Mouse (Mus musculus): ENCODE results near the gene Mcpt9.
"Not testable (repeated sequence)": the region's sequence is repeated elsewhere in the genome, so short reads cannot be mapped to it uniquely, and the experiment has no call there.

Gene Mcpt9

DNA sequence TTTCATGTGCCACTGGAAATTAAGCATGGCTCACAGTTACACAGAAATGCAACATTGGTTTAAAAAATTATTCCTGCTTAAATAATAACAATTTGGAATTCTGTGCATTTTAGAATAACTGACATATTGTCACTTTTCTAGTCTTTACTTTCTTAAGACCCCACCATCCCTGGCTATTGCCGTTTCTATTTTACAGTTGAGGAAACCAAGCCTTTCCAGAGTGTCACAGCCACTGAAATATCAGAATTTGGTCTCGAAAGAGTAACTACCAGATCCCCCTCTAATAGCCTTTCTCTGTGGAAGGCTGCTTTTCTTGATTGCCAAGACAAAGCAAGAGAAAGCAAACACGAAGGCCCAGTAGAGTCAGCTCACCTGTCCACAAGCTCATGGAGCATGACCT, at the start of gene Mcpt9:
Mcpt9 (minus strand) TSS at position 101 of the 400 bp plus-strand sequence.
- not testable (repeated sequence) for DNase-seq

DNA sequence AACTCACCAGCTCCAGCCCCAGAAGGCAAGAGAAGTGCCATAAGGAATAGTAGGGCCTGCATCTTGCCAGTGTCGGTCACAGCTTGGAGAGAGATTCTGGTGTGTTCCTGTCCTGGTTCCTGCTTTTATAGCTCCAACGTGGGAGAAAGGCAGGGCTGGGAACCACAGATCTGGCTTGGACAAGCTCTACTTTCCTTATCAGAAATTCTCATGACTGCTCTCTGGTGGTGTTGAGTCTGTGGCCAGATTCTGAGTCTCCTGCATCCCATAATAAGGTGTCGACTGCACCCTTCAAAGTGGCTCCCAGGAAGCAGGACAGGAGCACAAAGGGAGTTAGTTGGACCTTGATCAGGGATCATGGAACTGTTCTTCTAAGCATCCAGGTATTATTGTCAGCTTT, 31.9 kb upstream of the Mcpt9 start, which contains the start of gene Mcpt4:
Mcpt4 (minus strand) TSS at position 101 of the 400 bp plus-strand sequence.
- not testable (repeated sequence) for DNase-seq

DNA sequence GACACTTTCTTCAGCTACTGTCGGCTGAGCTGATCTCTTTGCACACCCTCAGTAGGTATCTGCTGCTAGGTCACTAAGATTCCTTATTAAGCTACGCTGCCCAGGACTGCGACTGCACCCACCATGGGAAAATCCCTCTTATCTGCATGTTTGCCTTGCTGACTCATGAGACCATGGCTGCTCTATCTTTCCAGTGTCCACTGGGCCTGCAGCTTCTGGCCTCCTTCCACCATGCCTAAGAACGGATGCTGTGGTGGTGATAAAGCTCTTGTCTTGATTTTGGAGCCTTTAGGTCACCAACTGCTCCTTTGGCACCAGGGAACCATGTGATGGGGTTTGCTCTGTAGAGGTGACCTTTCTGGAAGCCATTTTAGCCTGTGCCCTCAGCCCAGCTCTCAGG, 27.4 kb upstream of the Mcpt9 start:
- DNase-seq, result no peak

DNA sequence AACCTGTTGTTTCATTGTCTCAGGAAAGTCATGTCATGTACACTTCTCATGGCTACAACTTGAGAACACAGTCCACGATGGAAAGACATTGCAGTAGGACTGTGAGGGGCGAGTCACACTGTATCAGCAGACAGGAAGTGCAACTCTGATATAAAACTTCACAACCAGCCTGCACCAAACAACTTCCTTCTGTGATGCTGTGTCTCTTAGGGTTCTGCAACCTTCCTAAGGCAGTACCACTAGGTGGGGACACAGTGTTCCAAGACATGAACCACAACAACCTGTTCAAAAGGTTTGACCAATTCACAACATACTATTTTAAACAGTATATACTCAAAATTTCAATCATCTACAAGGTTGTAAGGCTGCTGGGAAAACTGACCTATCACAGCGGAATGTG, 25.1 kb upstream of the Mcpt9 start:
- DNase-seq, result no peak

DNA sequence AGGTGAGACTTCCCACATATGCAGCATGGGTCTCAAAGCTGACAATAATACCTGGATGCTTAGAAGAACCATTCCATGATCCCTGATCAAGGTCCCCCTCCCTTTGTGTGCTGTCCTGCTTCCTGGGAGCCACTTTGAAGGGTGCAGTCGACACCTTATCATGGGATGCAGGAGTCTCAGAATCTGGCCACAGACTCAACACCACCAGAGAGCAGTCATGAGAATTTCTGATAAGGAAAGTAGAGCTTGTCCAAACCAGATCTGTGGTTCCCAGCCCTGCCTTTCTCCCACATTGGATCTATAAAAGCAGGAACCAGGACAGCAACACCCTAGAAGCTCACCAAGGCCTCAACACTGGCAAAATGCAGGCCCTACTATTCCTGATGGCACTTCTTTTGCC, 11.5 kb upstream of the Mcpt9 start, which contains the start of gene Mcpt2:
Mcpt2 (plus strand) TSS at position 250 of the 400 bp plus-strand sequence.
- not testable (repeated sequence) for DNase-seq

DNA sequence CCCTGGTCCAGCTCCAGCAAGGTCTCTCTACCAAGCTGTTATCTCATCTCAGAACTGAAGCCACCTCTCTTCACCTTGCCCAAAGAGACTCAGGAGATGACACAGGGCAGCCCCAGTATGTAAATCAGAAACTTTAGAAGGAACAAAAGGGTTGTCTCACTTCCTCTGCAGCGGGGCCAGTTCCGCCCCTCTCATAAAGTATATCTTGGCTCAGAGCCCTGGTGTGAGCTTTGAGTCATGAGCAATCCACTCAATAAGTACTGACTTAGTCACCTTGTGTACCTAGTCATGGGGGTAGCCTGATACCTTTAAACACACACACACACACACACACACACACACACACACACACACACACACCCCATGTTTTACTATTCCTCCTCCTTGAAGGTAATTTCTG, 4.1 kb upstream of the Mcpt9 start:
- no peak for DNase-seq

DNA sequence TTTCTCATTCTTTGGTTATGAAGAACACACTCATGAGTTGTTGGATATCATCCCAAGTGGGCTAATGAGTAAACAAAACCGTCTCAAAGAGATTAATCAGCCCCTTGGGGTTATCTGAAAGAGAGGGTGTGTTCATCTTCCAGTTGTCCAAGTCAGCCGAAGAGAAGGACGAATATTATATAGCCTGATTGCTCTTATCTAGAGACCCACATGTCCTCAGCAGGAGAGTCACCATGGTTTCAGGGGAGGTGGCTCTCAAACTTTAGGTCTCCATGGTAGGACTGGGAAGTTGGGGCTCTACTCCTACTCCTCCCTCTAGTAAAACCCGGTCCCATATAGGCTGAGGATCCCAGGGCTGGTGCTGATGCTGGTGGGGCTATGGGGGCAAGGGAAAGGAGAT, 9.0 kb downstream of the Mcpt9 start:
- not testable (repeated sequence) for DNase-seq

DNA sequence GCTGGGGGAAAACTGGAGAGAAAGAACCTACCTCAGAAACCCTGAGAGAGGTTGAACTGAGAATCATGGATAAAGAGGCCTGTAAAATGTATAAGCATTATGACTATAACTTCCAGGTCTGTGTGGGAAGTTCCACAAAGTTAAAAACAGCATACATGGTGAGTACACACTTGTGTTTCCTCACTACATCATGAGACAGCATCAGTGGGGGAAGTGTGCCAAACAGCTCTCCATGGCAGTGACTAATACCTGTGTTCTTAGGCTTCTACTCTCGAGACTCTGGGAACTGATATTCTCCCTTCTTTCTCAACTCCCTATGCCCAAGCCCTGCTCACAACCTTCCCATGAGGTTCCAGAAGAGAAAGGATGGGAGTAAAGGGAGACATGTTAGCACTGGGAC, 10.8 kb downstream of the Mcpt9 start:
- no peak for DNase-seq

DNA sequence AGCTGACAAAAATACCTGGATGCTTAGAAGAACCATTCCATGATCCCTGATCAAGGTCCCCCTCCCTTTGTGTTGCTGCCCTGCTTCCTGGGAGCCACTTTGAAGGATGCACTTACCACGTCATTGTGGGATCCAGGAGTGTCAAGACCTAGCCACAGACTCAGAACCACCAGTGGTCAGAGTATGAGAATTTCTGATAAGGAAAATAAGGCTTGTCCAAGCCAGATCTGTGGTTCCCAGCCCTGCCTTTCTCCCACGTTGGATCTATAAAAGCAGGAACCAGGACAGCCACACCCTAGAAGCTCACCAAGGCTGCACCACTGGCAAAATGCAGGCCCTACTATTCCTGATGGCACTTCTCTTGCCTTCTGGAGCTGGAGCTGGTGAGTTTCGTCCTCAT, 12.6 kb downstream of the Mcpt9 start, which contains the start of gene Mcpt1:
Mcpt1 (plus strand) TSS at position 301 of the 400 bp plus-strand sequence.
- not testable (repeated sequence) for DNase-seq

DNA sequence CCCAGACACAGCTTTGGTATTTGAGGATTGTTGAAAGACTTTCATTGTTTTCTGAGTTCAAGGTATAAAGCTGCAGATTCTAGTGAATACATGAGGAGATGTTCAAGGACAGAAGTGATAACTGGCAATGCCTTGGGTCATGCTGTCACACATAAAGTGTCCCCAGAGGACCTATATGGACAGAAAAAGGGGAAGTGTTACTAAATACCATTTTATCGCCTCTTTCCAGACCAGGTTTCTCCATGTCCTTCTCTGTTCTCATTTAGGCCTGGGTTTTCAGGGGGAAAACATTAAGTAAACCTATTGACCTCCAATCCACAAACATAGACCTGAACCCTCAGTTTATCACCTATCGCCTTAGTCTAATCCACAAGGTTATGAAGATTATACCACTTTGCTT, 16.4 kb downstream of the Mcpt9 start:
- no peak for DNase-seq

DNA sequence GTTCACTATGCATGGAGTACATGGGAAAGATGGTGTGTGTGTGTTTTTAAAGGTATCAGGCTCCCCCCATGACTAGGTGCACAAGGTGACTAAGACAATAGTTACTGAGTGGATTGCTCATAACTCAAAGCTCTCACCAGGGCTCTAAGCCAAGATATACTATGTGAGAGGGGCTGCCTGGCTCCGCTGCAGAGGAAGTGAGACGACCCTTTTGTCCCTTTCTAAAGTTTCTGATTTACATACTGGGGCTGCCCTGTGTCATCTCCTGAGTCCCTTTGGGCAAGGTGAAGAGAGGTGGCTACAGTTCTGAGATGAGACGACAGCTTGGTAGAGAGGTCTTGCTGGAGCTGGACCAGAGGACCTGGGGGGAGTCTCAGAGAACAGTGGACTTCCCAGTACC, 17.1 kb downstream of the Mcpt9 start:
- no peak for DNase-seq

DNA sequence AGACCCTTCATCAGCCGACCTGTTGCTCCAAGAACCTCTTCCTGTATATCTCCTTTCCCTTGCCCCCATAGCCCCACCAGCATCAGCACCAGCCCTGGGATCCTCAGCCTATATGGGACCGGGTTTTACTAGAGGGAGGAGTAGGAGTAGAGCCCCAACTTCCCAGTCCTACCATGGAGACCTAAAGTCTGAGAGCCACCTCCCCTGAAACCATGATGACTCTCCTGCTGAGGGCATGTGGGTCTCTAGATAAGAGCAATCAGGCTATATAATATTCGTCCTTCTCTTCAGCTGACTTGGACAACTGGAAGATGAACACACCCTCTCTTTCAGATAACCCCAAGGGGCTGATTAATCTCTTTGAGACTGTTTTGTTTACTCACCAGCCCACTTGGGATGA, 42.8 kb downstream of the Mcpt9 start:
- not testable (repeated sequence) for DNase-seq

Measured in cerebellum, postnatal 14 days (tissue).